Mouse (Mus musculus) right cerebral cortex, postnatal 36 days (tissue): ENCODE results near the gene Rab22a.
A peak's percentile ranks its signal among the peaks of the same experiment; 100 is the strongest.
"Not testable (repeated sequence)": the region's sequence is repeated elsewhere in the genome, so short reads cannot be mapped to it uniquely, and the experiment has no call there.

Experiments
- DNase-seq, 2 experiments: peaks; one replicate each; pipeline ENCODE4 v3.0.0; 2022; ENCODE audit warnings: low spot score in 2 of 2, mixed read lengths in 1 of 2

Rab22a gene

DNA sequence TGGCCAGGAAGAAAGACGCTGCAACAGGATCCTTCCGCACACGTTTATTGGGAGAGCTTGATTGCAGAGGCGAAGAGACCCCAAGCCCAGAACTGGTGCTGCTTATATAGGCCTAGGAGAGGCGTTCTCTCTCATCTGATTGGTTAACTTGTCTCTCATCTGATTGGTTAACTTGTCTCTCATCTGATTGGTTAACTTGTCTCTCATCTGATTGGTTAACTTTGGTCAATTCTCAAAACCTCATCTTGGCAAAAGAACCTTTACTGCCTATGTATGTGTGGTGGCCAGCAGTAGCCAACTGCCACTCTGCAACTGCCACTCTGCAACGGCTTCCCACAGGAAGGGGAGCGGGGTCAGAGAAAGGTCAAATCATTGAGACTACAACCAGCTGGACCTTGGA lies 59.6 kb downstream of the Rab22a start, which contains the start of gene 1700010B08Rik:
Gene 1700010B08Rik (plus strand): TSS at position 301 of the 400 bp plus-strand sequence.
- not testable (repeated sequence) for DNase-seq

- DNase-seq, result no peak
Measured at GRCm38 (mm10) chr2:173722251-173722857, 62.8 kb downstream of the Rab22a start.

GRCm38 (mm10) chr2:173724382-173724781 lies 64.8 kb downstream of the Rab22a start:
- no peak for DNase-seq

GRCm38 (mm10) chr2:173724940-173725807 lies 65.6 kb downstream of the Rab22a start:
- DNase-seq, result no peak

DNA sequence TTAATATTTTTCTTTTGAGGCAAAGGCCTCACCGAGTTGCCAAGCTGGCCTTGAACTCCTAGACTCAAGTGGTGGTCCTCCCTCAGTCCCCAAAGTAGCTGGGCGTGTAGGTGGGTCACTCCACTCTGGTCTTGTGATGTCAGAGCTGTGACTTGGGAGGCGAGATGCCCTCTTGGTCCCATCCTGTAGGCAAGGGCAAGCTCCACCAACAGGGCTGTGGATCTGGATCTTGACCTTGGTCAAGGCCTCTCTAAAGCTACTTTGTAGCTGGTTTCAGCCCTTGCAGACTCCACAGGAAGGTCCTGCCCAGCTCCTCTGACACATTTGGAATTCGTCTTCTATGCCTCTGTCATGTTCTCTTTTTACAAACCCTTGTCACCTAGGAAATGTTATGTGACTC lies 66.3 kb downstream of the Rab22a start:
- no peak for DNase-seq

DNA sequence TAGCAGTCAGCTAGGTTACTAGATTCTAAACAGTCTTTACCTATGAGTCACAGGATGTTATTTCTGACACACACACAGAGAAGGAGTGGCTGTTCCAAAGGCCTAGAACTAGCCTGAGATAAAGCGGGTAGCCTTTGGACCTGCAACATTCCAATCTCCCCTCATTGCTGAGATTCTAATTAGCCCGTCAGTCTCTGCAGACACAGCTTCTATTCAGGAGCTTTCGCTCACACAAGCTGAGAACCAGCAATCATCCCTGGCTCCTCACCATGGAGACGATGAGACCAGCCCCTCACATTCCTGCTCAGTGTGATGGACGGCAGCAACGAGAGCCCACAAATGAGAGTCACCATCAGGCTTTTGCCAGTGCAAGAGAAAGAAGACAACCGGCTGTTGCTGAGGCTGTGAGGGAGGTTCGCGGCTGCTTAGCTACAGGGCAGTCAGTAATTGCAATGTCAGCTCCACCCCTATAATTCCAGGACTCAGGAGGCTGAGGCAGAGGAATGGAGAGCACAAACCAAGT lies 70.9 kb downstream of the Rab22a start:
- no peak for DNase-seq

GRCm38 (mm10) chr2:173734426-173734825 lies 74.9 kb downstream of the Rab22a start:
- DNase-seq, result no peak

- peak; percentile 98 for DNase-seq
Measured at GRCm38 (mm10) chr2:173737222-173737989, 77.8 kb downstream of the Rab22a start, which contains the start of gene Vapb. TSS of gene Vapb (plus strand) at chr2:173737511.

DNA sequence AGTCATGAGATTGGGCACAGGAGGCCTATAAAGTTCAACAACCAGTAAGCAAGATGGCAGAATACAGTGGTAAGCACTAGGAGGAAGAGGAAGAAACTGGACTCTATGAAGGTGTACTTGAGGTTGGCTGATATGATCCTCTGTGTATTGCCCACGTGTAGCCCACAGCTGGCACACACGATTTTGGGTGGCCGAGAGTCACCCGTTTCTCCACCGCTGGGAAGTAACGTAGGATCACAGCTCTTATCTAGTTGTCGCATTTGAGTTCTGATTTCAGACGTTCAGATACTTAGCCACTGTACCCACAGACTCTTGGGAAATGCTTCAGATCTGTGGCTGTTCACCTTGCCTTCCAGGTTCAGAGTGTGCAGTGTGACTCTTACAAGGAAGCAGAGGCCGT lies 78.7 kb downstream of the Rab22a start:
- DNase-seq, result no peak

DNA sequence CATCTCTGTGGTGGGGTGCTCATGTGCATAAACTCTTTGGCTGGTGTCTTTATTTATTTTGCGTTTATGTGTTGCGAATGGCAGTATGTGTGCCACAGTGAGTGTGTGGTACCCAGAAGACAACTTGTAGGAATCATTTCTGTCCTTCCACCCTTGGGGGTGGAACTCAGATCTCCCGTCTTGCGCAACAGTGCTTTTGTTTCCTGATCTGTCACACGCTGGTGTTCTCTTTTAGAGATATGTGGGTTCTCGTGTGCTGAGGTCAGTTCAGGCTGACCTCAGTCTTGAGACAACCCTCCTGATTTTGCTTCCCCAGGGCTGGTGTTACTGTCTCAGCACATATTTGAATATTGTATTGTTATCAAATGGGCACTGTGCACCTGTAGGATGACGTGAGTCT lies 79.5 kb downstream of the Rab22a start:
- DNase-seq, result no peak

GRCm38 (mm10) chr2:173742090-173742489 lies 82.5 kb downstream of the Rab22a start:
- DNase-seq, result no peak

- no peak for DNase-seq
Measured at GRCm38 (mm10) chr2:173742744-173743143, 83.2 kb downstream of the Rab22a start.

GRCm38 (mm10) chr2:173744070-173744815 lies 84.7 kb downstream of the Rab22a start:
- no peak for DNase-seq

- no peak for DNase-seq
Measured at GRCm38 (mm10) chr2:173748961-173749659, 89.5 kb downstream of the Rab22a start.

DNA sequence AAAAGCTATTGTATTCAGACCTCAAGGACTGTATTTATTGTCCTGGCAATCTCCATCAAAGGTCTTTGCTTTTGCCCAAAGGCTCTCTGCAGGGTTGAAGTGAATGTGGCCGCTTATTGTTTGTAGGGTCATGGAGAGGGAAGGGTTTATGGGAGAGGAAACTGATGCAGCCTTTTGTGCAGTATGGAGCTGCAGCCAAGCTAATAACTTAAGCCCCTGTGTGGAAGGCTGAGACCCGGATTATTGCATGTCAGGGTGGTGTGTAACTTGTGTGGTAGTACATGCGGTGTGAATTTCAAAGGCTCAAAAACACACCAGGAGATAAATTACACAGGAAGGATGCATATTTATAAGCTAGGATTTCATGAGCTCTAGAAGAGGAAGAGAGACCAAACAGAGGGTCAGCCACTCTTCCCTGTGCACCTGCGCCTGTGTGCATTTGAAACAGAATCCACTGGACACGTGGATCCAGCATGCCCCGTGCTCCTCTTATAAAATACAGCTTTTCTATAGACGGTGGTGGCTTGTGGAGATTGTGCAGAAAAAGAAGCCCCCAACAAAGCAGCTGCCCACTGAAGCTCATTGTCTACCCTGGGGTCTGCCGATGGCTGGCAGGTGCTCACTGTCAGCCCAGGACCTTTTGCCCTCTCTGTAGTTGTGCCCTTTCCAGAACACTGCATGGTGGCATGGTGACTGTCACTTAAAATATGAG lies 96.0 kb downstream of the Rab22a start:
- no peak for DNase-seq
